Mouse (Mus musculus): Measurements from ENCODE around the gene Slc38a6. TPM values are rescaled to one million over a fixed set of nuclear protein-coding genes. Genes with fewer than 3 reads are reported as not detected.

Slc38a6 gene
- total and polyA plus RNA-seq, 2 experiments = 8.6 to 11.2 TPM

GRCm38 (mm10) chr12:73399426-73399825 is 112.8 kb downstream of the Slc38a6 start:
- 65% methylated on average over 4 of the region's 4 CpGs for WGBS
- Histone ChIP-seq H3K4me3 (ENCODE audit: insufficient read depth, low read depth, low read length) (no peak overlapping the region), H3K36me3 (ENCODE audit: control insufficient read depth, insufficient read depth, low read length) (no peaks in the 10 kb centered on the region), H3K79me2 (ENCODE audit: control insufficient read depth, insufficient read depth, low read length) (no peaks in the 10 kb centered on the region), H3K27me3 (ENCODE audit: control insufficient read depth, insufficient read depth, low read length) (no peaks in the 10 kb centered on the region), H3K4me1 (ENCODE audit: control insufficient read depth, insufficient read depth, low read length) (peaks cover 8% of the 10 kb centered on the region), H3K9ac (ENCODE audit: low read depth, low read length) (no peak overlapping the region), H3K27ac (replicated peaks; ENCODE audit: insufficient read depth, low read depth, low read length) (no peak overlapping the region)
- DNase-seq (ENCODE audit: extremely low read depth, low read depth, low spot score) = no peak
- TF ChIP-seq POLR2A (IDR thresholded peaks at IDR 0.05; ENCODE audit: extremely low read depth, insufficient read depth, low read length) = no peak
- no peak for TF ChIP-seq CTCF (IDR thresholded peaks at IDR 0.05; ENCODE audit: low read depth, low read length)

GRCm38 (mm10) chr12:73400481-73401025 is 114.0 kb downstream of the Slc38a6 start:
- WGBS = 67% methylated on average over 4 of the region's 4 CpGs
- H3K4me1 ChIP-seq (ENCODE audit: control insufficient read depth, insufficient read depth, low read length) = peaks cover 8% of the 10 kb centered on the region
- no peak for TF ChIP-seq CTCF (IDR thresholded peaks at IDR 0.05; ENCODE audit: low read depth, low read length)
- no peak for TF ChIP-seq POLR2A (IDR thresholded peaks at IDR 0.05; ENCODE audit: extremely low read depth, insufficient read depth, low read length)
- H3K79me2 ChIP-seq (ENCODE audit: control insufficient read depth, insufficient read depth, low read length) = no peaks in the 10 kb centered on the region
- no peak overlapping the region for H3K27ac ChIP-seq (replicated peaks; ENCODE audit: insufficient read depth, low read depth, low read length)
- no peaks in the 10 kb centered on the region for H3K27me3 ChIP-seq (ENCODE audit: control insufficient read depth, insufficient read depth, low read length)
- no peaks in the 10 kb centered on the region for H3K36me3 ChIP-seq (ENCODE audit: control insufficient read depth, insufficient read depth, low read length)
- DNase-seq (ENCODE audit: extremely low read depth, low read depth, low spot score) = peak; percentile 88
- no peak overlapping the region for H3K4me3 ChIP-seq (ENCODE audit: insufficient read depth, low read depth, low read length)
- H3K9ac ChIP-seq (ENCODE audit: low read depth, low read length) = no peak overlapping the region

- no peak overlapping the region for H3K4me3 ChIP-seq (ENCODE audit: insufficient read depth, low read depth, low read length)
- no peak overlapping the region for H3K9ac ChIP-seq (ENCODE audit: low read depth, low read length)
- H3K4me1 ChIP-seq (ENCODE audit: control insufficient read depth, insufficient read depth, low read length) = peaks cover 8% of the 10 kb centered on the region
- H3K27me3 ChIP-seq (ENCODE audit: control insufficient read depth, insufficient read depth, low read length) = no peaks in the 10 kb centered on the region
- peak; percentile 86 for DNase-seq (ENCODE audit: extremely low read depth, low read depth, low spot score)
- H3K79me2 ChIP-seq (ENCODE audit: control insufficient read depth, insufficient read depth, low read length) = no peaks in the 10 kb centered on the region
- TF ChIP-seq CTCF (IDR thresholded peaks at IDR 0.05; ENCODE audit: low read depth, low read length) (no peak), POLR2A (IDR thresholded peaks at IDR 0.05; ENCODE audit: extremely low read depth, insufficient read depth, low read length) (no peak)
- no peaks in the 10 kb centered on the region for H3K36me3 ChIP-seq (ENCODE audit: control insufficient read depth, insufficient read depth, low read length)
- 67% methylated on average over 3 of the region's 3 CpGs for WGBS
- H3K27ac ChIP-seq (replicated peaks; ENCODE audit: insufficient read depth, low read depth, low read length) = no peak overlapping the region
These were observed 115.0 kb downstream of the Slc38a6 start for GRCm38 (mm10) chr12:73401520-73402130.

GRCm38 (mm10) chr12:73402137-73402712 is 115.6 kb downstream of the Slc38a6 start:
- Histone ChIP-seq H3K9ac (ENCODE audit: low read depth, low read length) (no peak overlapping the region), H3K27ac (replicated peaks; ENCODE audit: insufficient read depth, low read depth, low read length) (no peak overlapping the region), H3K4me3 (ENCODE audit: insufficient read depth, low read depth, low read length) (no peak overlapping the region), H3K79me2 (ENCODE audit: control insufficient read depth, insufficient read depth, low read length) (no peaks in the 10 kb centered on the region), H3K4me1 (ENCODE audit: control insufficient read depth, insufficient read depth, low read length) (peaks cover 11% of the 10 kb centered on the region), H3K27me3 (ENCODE audit: control insufficient read depth, insufficient read depth, low read length) (no peaks in the 10 kb centered on the region), H3K36me3 (ENCODE audit: control insufficient read depth, insufficient read depth, low read length) (no peaks in the 10 kb centered on the region)
- DNase-seq (ENCODE audit: extremely low read depth, low read depth, low spot score) = no peak
- 73% methylated on average over 5 of the region's 5 CpGs for WGBS
- TF ChIP-seq CTCF (IDR thresholded peaks at IDR 0.05; ENCODE audit: low read depth, low read length) = no peak
- no peak for TF ChIP-seq POLR2A (IDR thresholded peaks at IDR 0.05; ENCODE audit: extremely low read depth, insufficient read depth, low read length)

GRCm38 (mm10) chr12:73402851-73403665 is 116.5 kb downstream of the Slc38a6 start:
- H3K27me3 ChIP-seq (ENCODE audit: control insufficient read depth, insufficient read depth, low read length) = no peaks in the 10 kb centered on the region
- WGBS = 90% methylated on average over 11 of the region's 11 CpGs
- H3K9ac ChIP-seq (ENCODE audit: low read depth, low read length) = no peak overlapping the region
- no peaks in the 10 kb centered on the region for H3K36me3 ChIP-seq (ENCODE audit: control insufficient read depth, insufficient read depth, low read length)
- H3K4me3 ChIP-seq (ENCODE audit: insufficient read depth, low read depth, low read length) = no peak overlapping the region
- DNase-seq (ENCODE audit: extremely low read depth, low read depth, low spot score) = peak; percentile 65
- H3K4me1 ChIP-seq (ENCODE audit: control insufficient read depth, insufficient read depth, low read length) = peaks cover 12% of the 10 kb centered on the region
- no peak for TF ChIP-seq CTCF (IDR thresholded peaks at IDR 0.05; ENCODE audit: low read depth, low read length)
- no peaks in the 10 kb centered on the region for H3K79me2 ChIP-seq (ENCODE audit: control insufficient read depth, insufficient read depth, low read length)
- no peak overlapping the region for H3K27ac ChIP-seq (replicated peaks; ENCODE audit: insufficient read depth, low read depth, low read length)

Other genes with a start within 250 kb of the Slc38a6 start
- 0.09 TPM in 1 of 2 replicates, not detected in the other for gene Six1, start 232.9 kb upstream of the Slc38a6 start, total RNA-seq (2014; rRNA removed)
- gene Six1, start 232.9 kb upstream of the Slc38a6 start, polyA plus RNA-seq (2012; rRNA removed) = not detected in 2 replicates
- under 0.01 and 0.09 TPM in 2 replicates for gene Six4, start 173.3 kb upstream of the Slc38a6 start, total RNA-seq (2014; rRNA removed)
- gene Six4, start 173.3 kb upstream of the Slc38a6 start, polyA plus RNA-seq (2012; rRNA removed) = not detected in 2 replicates
- gene Mnat1, start 163.1 kb upstream of the Slc38a6 start, total RNA-seq (2014; rRNA removed) = 8.1 and 10.6 TPM in 2 replicates
- 2.4 and 3.4 TPM in 2 replicates for gene Mnat1, start 163.1 kb upstream of the Slc38a6 start, polyA plus RNA-seq (2012; rRNA removed)
- gene Trmt5, start 69 bp upstream of the Slc38a6 start, total RNA-seq (2014; rRNA removed) = 6.0 and 8.4 TPM in 2 replicates
- 2.5 and 3.1 TPM in 2 replicates for gene Trmt5, start 69 bp upstream of the Slc38a6 start, polyA plus RNA-seq (2012; rRNA removed)

Measured in liver, adult 2 months (tissue).